Mouse (Mus musculus) limb, embryonic 10.5 days (tissue): ENCODE results near the gene Slc25a48. TPM values are rescaled to one million over a fixed set of nuclear protein-coding genes. Genes with fewer than 3 reads are reported as not detected.
A peak's percentile ranks its signal among the peaks of the same experiment; 100 is the strongest.

Source experiments
- DNase-seq: peaks from one replicate; pipeline ENCODE4 v3.0.0-alpha.2; 2017; ENCODE audit warnings: low spot score
- H3K27ac ChIP-seq: fragments of 300-500 bp; sonication (generic); 2 replicates; pipeline ENCODE4 v1.5.1; 2016; ENCODE audit warnings: mild to moderate bottlenecking
- H3K27me3 ChIP-seq: fragments of 300-500 bp; sonication (generic); 2 replicates; pipeline ENCODE4 v1.6.1; 2016; ENCODE audit warnings: low read depth, mild to moderate bottlenecking; ENCODE audit not compliant: poor library complexity, severe bottlenecking
- H3K36me3 ChIP-seq: fragments of 300-500 bp; sonication (generic); 2 replicates; pipeline ENCODE4 v1.6.1; 2016; ENCODE audit warnings: mild to moderate bottlenecking, moderate library complexity
- H3K4me1 ChIP-seq: fragments of 300-500 bp; sonication (generic); 2 replicates; pipeline ENCODE4 v1.6.1; 2016
- H3K4me3 ChIP-seq: fragments of 300-500 bp; sonication (generic); 2 replicates; pipeline ENCODE4 v1.5.1; 2016; ENCODE audit warnings: mild to moderate bottlenecking, moderate library complexity
- H3K9me3 ChIP-seq: fragments of 300-500 bp; sonication (generic); replicated peaks from 2 replicates; pipeline ENCODE4 v1.6.1; 2016; ENCODE audit warnings: mild to moderate bottlenecking
- WGBS: fragments of 180-500 bp; shearing (Covaris S2); methylation state at CpG from one replicate; pipeline ENCODE4 v1.1.7; 2016; 5-methylcytosine and 5-hydroxymethylcytosine counted together
- polyA plus RNA-seq: library from polyadenylated mRNA; unstranded; fragments of >200 nt; fragmentation: Nextera tagmentation; extraction: Ambion mirVana; gene quantifications from 2 replicates; pipeline ENCODE4 v1.2.1, GENCODE M21; 2016

Slc25a48 gene
- polyA plus RNA-seq, 1 experiment from 2014 or later: not detected

DNA sequence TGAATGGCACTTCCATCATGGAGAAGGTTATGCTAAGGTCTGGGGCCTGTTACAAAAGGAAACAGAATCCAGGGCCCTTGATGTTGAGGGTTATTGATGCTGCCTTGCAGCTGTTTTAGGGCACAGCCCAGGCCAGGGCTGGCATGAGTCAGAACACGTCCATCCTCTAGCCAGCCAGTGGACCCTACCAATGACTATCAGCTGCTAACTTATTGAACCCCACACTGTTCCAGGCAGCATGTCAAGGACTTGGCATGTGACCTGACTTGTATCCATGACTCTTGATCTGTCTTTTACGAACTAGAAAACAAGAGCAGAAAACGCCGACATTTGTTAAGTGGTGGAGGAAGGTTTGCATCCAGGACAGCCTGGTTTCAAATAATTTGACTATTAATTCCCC, 24.6 kb downstream of the Slc25a48 start:
- H3K27ac ChIP-seq: no peak overlapping the region
- WGBS: 89% methylated on average over 4 of the region's 4 CpGs
- H3K4me3 ChIP-seq: no peak overlapping the region
- H3K4me1 ChIP-seq: peaks cover 14% of the 10 kb centered on the region
- H3K36me3 ChIP-seq: no peaks in the 10 kb centered on the region
- H3K27me3 ChIP-seq: peaks cover 8% of the 10 kb centered on the region
- no peaks in the 10 kb centered on the region for H3K9me3 ChIP-seq
- no peak for DNase-seq

DNA sequence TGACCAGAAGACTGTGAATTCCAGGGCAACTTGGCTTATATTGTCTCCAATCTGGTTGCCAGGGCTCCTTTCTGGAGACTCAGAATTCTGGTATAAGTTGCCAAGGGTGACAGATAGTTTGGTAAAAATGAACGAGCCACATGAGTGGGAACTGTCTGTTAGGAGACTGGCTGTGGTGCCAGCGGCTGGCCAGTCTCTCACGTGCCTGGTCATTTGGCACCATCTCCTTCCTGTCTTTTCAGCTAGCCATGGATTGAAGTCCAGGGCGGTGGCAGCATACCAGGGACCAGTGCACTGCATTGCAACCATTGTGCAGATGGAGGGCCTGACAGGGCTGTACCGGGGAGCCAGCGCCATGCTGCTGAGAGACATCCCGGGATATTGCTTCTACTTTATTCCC, 25.1 kb downstream of the Slc25a48 start:
- H3K9me3 ChIP-seq: no peaks in the 10 kb centered on the region
- no peak overlapping the region for H3K27ac ChIP-seq
- WGBS: 93% methylated on average over 7 of the region's 7 CpGs
- peaks cover 14% of the 10 kb centered on the region for H3K4me1 ChIP-seq
- H3K36me3 ChIP-seq: no peaks in the 10 kb centered on the region
- DNase-seq: no peak
- H3K27me3 ChIP-seq: peaks cover 8% of the 10 kb centered on the region
- no peak overlapping the region for H3K4me3 ChIP-seq

DNA sequence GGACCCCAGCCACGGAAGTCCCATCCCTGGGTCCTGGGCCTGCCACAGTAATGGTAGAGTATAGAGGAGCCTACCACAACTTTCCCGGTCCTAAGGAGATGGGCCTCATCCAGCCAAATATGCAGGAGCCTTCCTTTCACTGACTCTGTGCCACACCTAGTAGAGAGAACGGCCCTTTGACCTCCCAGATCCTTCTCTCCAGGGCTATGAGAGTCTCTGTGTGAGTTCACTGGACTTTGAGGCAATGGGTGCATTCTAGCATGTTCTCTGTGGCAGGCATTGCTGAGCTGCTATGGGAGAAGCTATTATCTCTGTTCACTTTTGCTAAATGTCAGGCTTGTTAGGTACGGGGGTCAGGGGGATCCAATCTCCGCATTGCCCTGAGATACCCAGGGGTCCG, 25.6 kb downstream of the Slc25a48 start:
- Histone ChIP-seq H3K27ac (no peak overlapping the region), H3K36me3 (no peaks in the 10 kb centered on the region), H3K4me1 (peaks cover 14% of the 10 kb centered on the region), H3K9me3 (no peaks in the 10 kb centered on the region), H3K4me3 (no peak overlapping the region), H3K27me3 (peaks cover 8% of the 10 kb centered on the region)
- DNase-seq: no peak
- WGBS: 63% methylated on average over 6 of the region's 6 CpGs

DNA sequence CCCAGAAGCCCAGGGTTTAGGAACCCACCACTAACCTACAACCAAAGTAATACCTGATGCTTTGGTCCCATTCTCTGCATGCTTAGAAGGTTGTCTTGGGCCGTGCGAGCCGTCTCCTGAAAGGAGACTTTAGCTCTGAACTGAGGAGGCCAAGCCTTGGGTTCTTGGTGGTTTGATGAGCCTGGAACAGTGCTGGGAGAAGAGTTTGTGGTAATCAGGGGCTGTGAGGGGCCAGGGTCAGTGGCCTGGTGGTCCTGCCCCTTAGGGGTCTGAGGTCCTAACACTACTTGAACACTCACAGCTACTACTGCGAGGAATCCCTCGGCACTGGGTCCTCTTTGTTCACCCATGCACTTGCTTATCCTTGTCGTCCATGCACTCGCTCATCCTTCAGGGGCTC, 29.6 kb downstream of the Slc25a48 start:
- DNase-seq: no peak
- peaks cover 14% of the 10 kb centered on the region for H3K4me1 ChIP-seq
- H3K9me3 ChIP-seq: no peaks in the 10 kb centered on the region
- no peak overlapping the region for H3K4me3 ChIP-seq
- H3K27ac ChIP-seq: no peak overlapping the region
- 93% methylated on average over 7 of the region's 7 CpGs for WGBS
- peaks cover 12% of the 10 kb centered on the region for H3K27me3 ChIP-seq
- no peaks in the 10 kb centered on the region for H3K36me3 ChIP-seq

DNA sequence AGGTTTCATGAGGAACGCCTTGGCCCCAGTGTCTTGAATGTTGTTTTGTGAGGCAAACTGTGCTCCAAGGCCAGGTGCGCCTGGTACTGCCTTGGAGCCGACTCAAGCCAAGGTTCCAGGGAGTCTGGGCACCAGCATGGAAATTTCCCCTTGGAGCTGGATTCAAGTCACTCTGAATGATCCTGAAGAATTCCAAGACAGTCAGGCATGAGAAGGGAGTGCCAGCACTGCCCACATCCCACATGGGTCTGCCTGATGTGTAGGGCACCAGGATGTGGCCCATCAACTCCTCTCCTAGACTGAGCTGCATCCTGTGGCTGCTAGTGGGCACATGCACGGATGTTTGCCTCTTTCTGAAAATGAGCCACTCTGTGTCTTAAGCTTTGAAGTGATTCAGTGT, 30.4 kb downstream of the Slc25a48 start:
- H3K27me3 ChIP-seq: peaks cover 12% of the 10 kb centered on the region
- WGBS: 94% methylated on average over 4 of the region's 4 CpGs
- H3K9me3 ChIP-seq: no peaks in the 10 kb centered on the region
- DNase-seq: no peak
- H3K4me1 ChIP-seq: peaks cover 14% of the 10 kb centered on the region
- H3K36me3 ChIP-seq: no peaks in the 10 kb centered on the region
- H3K27ac ChIP-seq: no peak overlapping the region
- H3K4me3 ChIP-seq: no peak overlapping the region

DNA sequence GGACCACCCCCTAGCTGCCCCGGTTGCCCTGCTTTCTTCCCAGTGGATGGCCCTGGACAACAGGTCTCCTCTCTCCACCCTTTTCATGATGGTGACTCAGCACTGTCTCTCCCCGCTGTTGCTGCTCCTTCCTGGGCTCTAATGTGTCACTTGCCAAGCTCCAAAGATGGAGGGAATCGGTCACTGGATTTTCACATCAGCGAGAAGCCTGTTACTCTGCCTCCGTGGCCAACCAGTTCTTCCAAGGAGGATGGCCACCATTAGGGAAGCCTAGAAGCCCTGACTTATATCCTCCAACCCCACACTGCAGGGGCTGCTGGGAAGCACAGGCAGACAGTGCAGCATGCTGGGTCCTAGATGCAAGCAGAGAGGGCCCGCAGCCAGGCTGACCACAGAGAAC, 33.1 kb downstream of the Slc25a48 start:
- no peaks in the 10 kb centered on the region for H3K36me3 ChIP-seq
- no peak for DNase-seq
- no peaks in the 10 kb centered on the region for H3K9me3 ChIP-seq
- H3K27me3 ChIP-seq: peaks cover 3% of the 10 kb centered on the region; the same call in 1 of the 2 replicates
- H3K4me3 ChIP-seq: no peak overlapping the region
- H3K27ac ChIP-seq: 0 out of 2 replicates have a peak overlapping the region, but pooled peaks have one; percentile 4
- WGBS: 90% methylated on average over 6 of the region's 6 CpGs
- H3K4me1 ChIP-seq: 0 out of 2 replicates have a peak, but pooled peaks cover 2% of the 10 kb centered on the region

DNA sequence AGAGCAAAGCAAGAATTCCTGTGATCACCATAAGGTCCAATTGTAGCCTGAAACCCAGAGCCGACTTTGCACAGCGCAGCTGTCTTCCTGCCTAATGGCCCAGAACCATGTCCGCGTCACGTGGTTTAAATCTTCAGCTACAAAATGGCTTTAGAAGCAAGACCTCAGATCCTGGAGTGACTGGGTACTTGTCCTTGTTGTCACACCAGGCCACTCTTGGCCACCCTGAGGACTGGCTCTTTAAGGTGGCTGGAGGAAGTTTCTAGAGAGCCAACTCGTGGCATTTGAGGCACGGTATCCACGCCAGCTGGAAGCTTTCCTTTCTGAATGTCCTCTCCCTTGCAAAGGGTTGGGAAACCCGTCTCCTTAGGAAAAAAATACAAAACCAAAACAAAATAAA, 33.8 kb downstream of the Slc25a48 start:
- H3K27me3 ChIP-seq: peaks cover 3% of the 10 kb centered on the region; the same call in 1 of the 2 replicates
- no peaks in the 10 kb centered on the region for H3K36me3 ChIP-seq
- no peak for DNase-seq
- no peaks in the 10 kb centered on the region for H3K9me3 ChIP-seq
- peaks cover 6% of the 10 kb centered on the region; the same call in 1 of the 2 replicates for H3K4me1 ChIP-seq
- H3K4me3 ChIP-seq: no peak overlapping the region
- H3K27ac ChIP-seq: no peak overlapping the region
- WGBS: 88% methylated on average over 9 of the region's 9 CpGs

DNA sequence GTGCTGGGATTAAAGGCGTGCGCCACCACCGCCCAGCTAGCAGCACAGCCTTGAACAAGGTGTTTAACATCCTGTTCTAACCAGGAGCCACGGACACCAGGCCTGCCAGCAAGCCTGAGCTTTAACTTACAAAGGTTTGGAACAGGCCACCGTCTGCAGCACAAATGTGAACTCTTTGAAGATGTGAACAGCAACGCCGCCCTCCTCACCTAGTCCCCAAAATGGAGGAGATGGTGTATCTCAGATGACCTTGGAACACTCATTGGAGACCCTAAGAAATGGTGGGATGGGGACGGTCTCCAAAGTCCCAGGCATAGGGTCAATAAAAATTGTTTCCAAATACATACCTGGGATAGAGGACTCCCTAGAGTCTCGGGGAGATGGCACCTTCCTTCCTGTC, 34.5 kb downstream of the Slc25a48 start:
- no peak for DNase-seq
- Histone ChIP-seq H3K27me3 (peaks cover 3% of the 10 kb centered on the region; the same call in 1 of the 2 replicates), H3K4me3 (no peak overlapping the region), H3K27ac (no peak overlapping the region), H3K9me3 (no peaks in the 10 kb centered on the region), H3K36me3 (no peaks in the 10 kb centered on the region), H3K4me1 (peaks cover 10% of the 10 kb centered on the region)
- WGBS: 94% methylated on average over 9 of the region's 9 CpGs

DNA sequence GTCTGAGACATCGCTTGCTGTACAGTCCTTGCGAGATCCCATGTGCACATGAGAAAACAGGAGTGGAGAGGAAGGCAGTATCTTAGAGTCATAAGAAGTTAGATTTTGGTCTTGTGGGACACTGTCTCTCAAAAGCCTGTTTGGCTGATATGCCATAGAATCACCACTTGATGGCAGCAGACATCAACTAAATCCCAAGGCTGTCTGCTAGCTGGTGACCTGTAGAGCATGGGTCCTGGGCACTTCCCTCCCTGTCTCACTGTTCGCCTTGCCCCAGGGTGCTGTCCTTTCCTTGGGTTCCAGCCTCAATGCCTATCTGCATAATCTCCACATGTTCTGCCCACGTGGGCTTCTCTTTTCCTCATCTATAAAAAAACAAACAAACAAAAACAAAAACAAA, 37.2 kb downstream of the Slc25a48 start:
- Histone ChIP-seq H3K36me3 (no peaks in the 10 kb centered on the region), H3K9me3 (no peaks in the 10 kb centered on the region), H3K4me1 (peaks cover 10% of the 10 kb centered on the region), H3K27ac (no peak overlapping the region), H3K27me3 (peaks cover 1% of the 10 kb centered on the region; the same call in 1 of the 2 replicates), H3K4me3 (no peak overlapping the region)
- 43% methylated on average over 4 of the region's 4 CpGs for WGBS
- DNase-seq: peak; percentile 49

DNA sequence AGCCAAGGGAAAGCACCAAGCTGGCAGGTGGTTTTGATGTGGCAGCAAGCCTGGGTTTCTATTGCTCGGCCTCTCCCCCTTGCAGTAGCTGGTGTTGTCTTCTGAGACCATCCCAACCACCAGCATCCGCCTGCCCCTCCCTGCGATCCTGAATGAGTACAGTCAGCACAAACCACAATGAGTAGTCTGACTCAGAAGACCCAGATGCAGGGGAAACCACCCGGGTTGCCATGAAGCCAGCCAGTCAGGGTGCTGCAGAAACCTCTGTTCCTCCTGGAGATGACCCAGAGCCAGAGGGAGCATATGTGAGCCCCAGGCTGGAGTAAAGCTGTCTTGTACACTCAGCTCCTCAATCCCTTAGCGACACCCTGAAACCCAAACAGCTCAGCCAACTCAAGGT, 38.6 kb downstream of the Slc25a48 start:
- H3K36me3 ChIP-seq: no peaks in the 10 kb centered on the region
- peak; percentile 30 for DNase-seq
- no peaks in the 10 kb centered on the region for H3K9me3 ChIP-seq
- no peak overlapping the region for H3K27ac ChIP-seq
- H3K4me3 ChIP-seq: no peak overlapping the region
- H3K27me3 ChIP-seq: no peaks in the 10 kb centered on the region
- 77% methylated on average over 5 of the region's 5 CpGs for WGBS
- peaks cover 10% of the 10 kb centered on the region for H3K4me1 ChIP-seq

DNA sequence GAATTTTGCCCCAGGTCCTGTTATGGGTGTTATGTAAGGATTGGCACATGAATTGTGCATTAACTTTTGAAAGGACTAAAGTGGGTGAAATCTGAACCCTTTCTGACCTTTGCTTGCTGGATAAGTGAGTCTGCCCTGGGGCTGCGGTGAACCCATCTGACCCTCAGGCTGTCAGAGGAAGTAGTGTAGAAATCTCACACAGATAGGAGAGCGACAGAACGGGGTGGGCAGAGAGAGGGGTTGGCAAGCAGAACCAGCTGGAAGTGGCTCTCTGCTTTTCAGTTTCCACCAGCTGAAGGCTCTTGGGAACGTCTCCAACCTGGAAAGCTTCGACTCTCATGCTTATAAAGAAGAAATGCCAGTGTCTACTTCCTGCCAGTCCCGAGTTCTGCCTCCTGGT, 39.1 kb downstream of the Slc25a48 start:
- no peaks in the 10 kb centered on the region for H3K9me3 ChIP-seq
- DNase-seq: peak; percentile 28
- no peaks in the 10 kb centered on the region for H3K36me3 ChIP-seq
- 40% methylated on average over 6 of the region's 6 CpGs for WGBS
- no peak overlapping the region for H3K4me3 ChIP-seq
- no peaks in the 10 kb centered on the region for H3K27me3 ChIP-seq
- no peak overlapping the region for H3K27ac ChIP-seq
- peaks cover 10% of the 10 kb centered on the region for H3K4me1 ChIP-seq

DNA sequence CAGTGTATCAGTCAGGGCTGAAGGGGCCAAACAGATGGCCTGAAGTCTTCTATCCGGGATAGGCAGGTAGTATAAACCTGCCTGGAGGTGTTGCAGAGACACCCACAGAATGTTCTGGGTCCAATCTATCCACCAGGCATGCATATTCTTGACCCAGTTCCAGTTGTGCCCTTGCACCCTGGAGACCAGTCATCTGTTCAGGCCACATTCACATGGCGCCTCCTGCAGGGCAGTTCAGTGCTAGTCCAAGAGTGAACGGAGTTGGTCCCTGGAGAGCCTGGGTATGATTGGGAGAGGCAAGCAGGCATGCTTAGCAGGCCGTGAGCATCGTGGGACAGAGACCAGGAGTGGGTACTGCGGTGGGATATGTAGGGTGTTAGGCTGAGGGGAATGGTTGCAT, 39.9 kb downstream of the Slc25a48 start:
- Histone ChIP-seq H3K27ac (no peak overlapping the region), H3K36me3 (no peaks in the 10 kb centered on the region), H3K4me3 (no peak overlapping the region), H3K9me3 (no peaks in the 10 kb centered on the region), H3K27me3 (no peaks in the 10 kb centered on the region), H3K4me1 (peaks cover 10% of the 10 kb centered on the region)
- WGBS: 85% methylated on average over 6 of the region's 6 CpGs
- peak; percentile 29 for DNase-seq

DNA sequence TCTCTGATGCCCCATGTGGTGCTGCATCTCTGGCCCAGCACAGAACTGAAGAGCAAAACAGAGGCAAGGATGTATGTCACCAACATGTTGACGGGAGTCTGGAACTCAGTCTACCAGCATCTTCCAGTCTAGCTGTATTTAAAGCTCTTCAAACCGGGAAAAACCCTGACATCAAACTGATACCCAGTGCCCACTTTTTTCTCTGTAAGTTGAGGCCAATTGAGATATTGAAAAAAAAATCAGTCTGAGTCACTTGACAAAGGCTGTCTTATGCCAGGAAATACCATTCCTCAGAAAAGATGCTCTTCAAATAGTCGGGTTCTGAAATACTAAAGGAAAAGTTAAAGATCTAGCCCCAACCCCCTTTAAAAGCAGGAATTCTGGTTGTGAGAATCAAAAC, 44.0 kb downstream of the Slc25a48 start, which contains the start of gene Il9:
Gene Il9, minus strand, starts transcription at position 101 of the 400 bp plus-strand sequence.
- WGBS: 82% methylated on average over 3 of the region's 3 CpGs
- Histone ChIP-seq H3K4me3 (no peak within 1 kb of the TSS), H3K27me3 (no peaks in the 10 kb centered on the region), H3K36me3 (no peaks in the 10 kb centered on the region), H3K27ac (no peak within 1 kb of the TSS), H3K9me3 (no peaks in the 10 kb centered on the region), H3K4me1 (peaks cover 4% of the 10 kb centered on the region)
- no peak for DNase-seq

DNA sequence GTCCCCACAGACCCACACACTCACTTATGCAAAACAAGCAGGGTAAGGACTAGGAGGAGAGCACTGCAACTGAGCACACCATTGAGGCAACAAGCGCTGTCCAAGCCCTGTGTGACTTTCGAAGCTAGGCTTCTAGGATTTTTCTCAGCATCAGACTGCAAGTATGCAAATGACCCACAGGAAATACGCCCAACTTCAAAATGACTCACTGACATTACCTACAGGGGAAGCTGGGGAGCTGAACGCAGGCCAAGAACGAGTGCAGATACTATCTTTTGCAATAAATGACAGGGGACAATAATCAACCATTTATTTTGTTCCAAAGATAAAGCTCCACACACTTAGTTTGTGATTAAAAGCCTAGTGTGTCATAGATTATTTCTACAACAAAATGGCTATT, 49.9 kb downstream of the Slc25a48 start:
- Histone ChIP-seq H3K36me3 (no peaks in the 10 kb centered on the region), H3K9me3 (no peaks in the 10 kb centered on the region), H3K4me1 (no peaks in the 10 kb centered on the region), H3K27ac (no peak overlapping the region), H3K27me3 (no peaks in the 10 kb centered on the region), H3K4me3 (no peak overlapping the region)
- no peak for DNase-seq
- 78% methylated on average over 5 of the region's 5 CpGs for WGBS
